Mouse (Mus musculus): ENCODE results near the gene Grxcr1.

The Grxcr1 gene

GRCm38 (mm10) chr5:68087174-68087573 is 55.5 kb downstream of the Grxcr1 start:
- DNase-seq (ENCODE audit: low read depth, low spot score) = no peak

- DNase-seq (ENCODE audit: low read depth, low spot score) = no peak
Observed at GRCm38 (mm10) chr5:68093085-68093484, 61.5 kb downstream of the Grxcr1 start.

GRCm38 (mm10) chr5:68097665-68098624 is 66.3 kb downstream of the Grxcr1 start:
- no peak for DNase-seq (ENCODE audit: low read depth, low spot score)

GRCm38 (mm10) chr5:68112430-68113036 is 80.9 kb downstream of the Grxcr1 start:
- no peak for DNase-seq (ENCODE audit: low read depth, low spot score)

- DNase-seq (ENCODE audit: low read depth, low spot score) = no peak
Observed at GRCm38 (mm10) chr5:68120880-68121279, 89.2 kb downstream of the Grxcr1 start.

GRCm38 (mm10) chr5:68122883-68123282 is 91.2 kb downstream of the Grxcr1 start:
- no peak for DNase-seq (ENCODE audit: low read depth, low spot score)

- no peak for DNase-seq (ENCODE audit: low read depth, low spot score)
Observed at GRCm38 (mm10) chr5:68125478-68125877, 93.8 kb downstream of the Grxcr1 start.

- no peak for DNase-seq (ENCODE audit: low read depth, low spot score)
Observed at GRCm38 (mm10) chr5:68128421-68128820, 96.8 kb downstream of the Grxcr1 start.

- no peak for DNase-seq (ENCODE audit: low read depth, low spot score)
Observed at GRCm38 (mm10) chr5:68128821-68129608, 97.4 kb downstream of the Grxcr1 start.

GRCm38 (mm10) chr5:68146818-68147217 is 115.2 kb downstream of the Grxcr1 start:
- no peak for DNase-seq (ENCODE audit: low read depth, low spot score)

- DNase-seq (ENCODE audit: low read depth, low spot score) = no peak
Observed at GRCm38 (mm10) chr5:68149946-68150345, 118.3 kb downstream of the Grxcr1 start.

- DNase-seq (ENCODE audit: low read depth, low spot score) = no peak
Observed at GRCm38 (mm10) chr5:68150347-68151043, 118.9 kb downstream of the Grxcr1 start.

- DNase-seq (ENCODE audit: low read depth, low spot score) = no peak
Observed at GRCm38 (mm10) chr5:68162503-68162902, 130.9 kb downstream of the Grxcr1 start.

GRCm38 (mm10) chr5:68165954-68166353 is 134.3 kb downstream of the Grxcr1 start:
- DNase-seq (ENCODE audit: low read depth, low spot score) = no peak
